In genomic region chr2:27026857-27027617, GRCm38 (mm10) we compare ENCODE assay signal across 10 mouse cellular contexts. TPM values are rescaled to one million over a fixed set of nuclear protein-coding genes. Genes with fewer than 3 reads are reported as not detected.
A peak's percentile ranks its signal among the peaks of the same experiment; 100 is the strongest.
DNase-seq lines count a peak whose midpoint lies in the region; ATAC-seq and TF ChIP-seq lines count a peak whose summit lies in the region.
"Had no signal": no experiment of that assay in that cellular context is flagged by ENCODE, and none has a peak within 500 bp of the region (broad histone marks: within the 10 kb centered on the region; RNA-seq: fewer than 3 reads in every experiment).

No protein-coding gene starts in this region.

- ATAC-seq in monocyte, adult 5-6 weeks (replicated peaks; ENCODE audit: insufficient number of reproducible peaks, low FRiP score, low TSS enrichment, poor library complexity, severe bottlenecking), result peak; percentile 14; the same call in 1 of the 2 replicates

- TF ChIP-seq POLR2A in cortical plate, adult 2 months (IDR thresholded peaks at IDR 0.05; ENCODE audit: extremely low read depth, insufficient read depth, low read length), result no peak

- H3K27ac ChIP-seq in gastrocnemius, adult 2 months, result no peak overlapping the region
- H3K27ac ChIP-seq in cortical plate, adult 2 months (ENCODE audit: insufficient read depth, low read length), result no peak overlapping the region
- H3K27ac ChIP-seq: heart, adult 2 months; lung, embryonic 15.5 days had no signal

- DNase-seq in gastrocnemius, adult 2 months, result peak; percentile 15
- no peak for DNase-seq in gastrocnemius, postnatal 14 days
- DNase-seq in induced T-regulatory cell, adult 2 months (ENCODE audit: low read depth), result peak; percentile 58
- no peak for DNase-seq in adrenal gland, adult (ENCODE audit: inconsistent age in 2 of 2, low spot score in 1 of 2)
- no peak for DNase-seq in lung, postnatal 36 days
- DNase-seq in left cerebral cortex, adult 11 months (ENCODE audit: low spot score), result no peak

- H3K4me1 ChIP-seq in cortical plate, adult 2 months (ENCODE audit: control insufficient read depth, insufficient read depth, low read length), result 0 out of 2 replicates have a peak, but pooled peaks cover 2% of the 10 kb centered on the region

- intact Hi-C loops in gastrocnemius, adult 2 months (cut with DNase I), result no loop called here
- intact Hi-C loops in gastrocnemius, postnatal 14 days (cut with DNase I; ENCODE audit: low total_unique reads), result no loop called here

- TF ChIP-seq CTCF in gastrocnemius, adult 2 months (IDR thresholded peaks at IDR 0.05), result no peak
- TF ChIP-seq CTCF in cortical plate, adult 2 months (IDR thresholded peaks at IDR 0.05; ENCODE audit: extremely low read depth, insufficient read depth, low read length), result no peak

- 0 out of 2 replicates have a peak overlapping the region, but pooled peaks have one; percentile 65 for H3K4me3 ChIP-seq in gastrocnemius, adult 2 months
- H3K4me3 ChIP-seq in cortical plate, adult 2 months (ENCODE audit: insufficient read depth, low read length), result peak overlapping the region; percentile 58

RNA-seq across cellular contexts. Expression of gene Slc2a6, which starts 0.8 kb away (rescaled TPM):
- not detected for total RNA-seq in gastrocnemius, adult 2 months (2021)
- under 1 TPM; 0.11 to 0.62 TPM for total RNA-seq in gastrocnemius, postnatal 14 days (2021)
- polyA plus RNA-seq in cortical plate, adult 2 months (2012; rRNA removed), result 43.2 and 46.6 TPM in 2 replicates
- 41.1 to 70.7 TPM (median 48.4 TPM) in 3 replicates for total RNA-seq in monocyte, adult 5-6 weeks (2017)

RNA-seq across cellular contexts. Expression of gene Cacfd1, which starts 17.3 kb away (rescaled TPM):
- 10 to 100 TPM; 34.9 to 36.2 TPM for total RNA-seq in gastrocnemius, adult 2 months (2021)
- 10 to 100 TPM; 21.2 to 21.4 TPM for total RNA-seq in gastrocnemius, postnatal 14 days (2021)
- polyA plus RNA-seq in cortical plate, adult 2 months (2012; rRNA removed), result 63.7 and 64.1 TPM in 2 replicates
- 9.2 to 22.9 TPM (median 11.8 TPM) in 3 replicates for total RNA-seq in monocyte, adult 5-6 weeks (2017)

RNA-seq across cellular contexts. Expression of gene Mymk, which starts 44.9 kb away (rescaled TPM):
- total RNA-seq in gastrocnemius, adult 2 months (2021), result under 1 TPM in 1 of 2 experiments, not detected in 1; 0.36 TPM
- total RNA-seq in gastrocnemius, postnatal 14 days (2021), result 10 to 100 TPM; 30.5 to 36.4 TPM
- 0.51 and 0.69 TPM in 2 replicates for polyA plus RNA-seq in cortical plate, adult 2 months (2012; rRNA removed)
- not detected in 3 replicates for total RNA-seq in monocyte, adult 5-6 weeks (2017)
- total RNA-seq: heart, adult 2 months had no signal

RNA-seq across cellular contexts. Expression of gene Adamtsl2, which starts 52.1 kb away (rescaled TPM):
- total RNA-seq in gastrocnemius, adult 2 months (2021), result 1 to 10 TPM; 2.9 to 9.8 TPM
- 10 to 100 TPM in 1 of 2 experiments, 1 to 10 TPM in 1; 6.3 to 10.5 TPM for total RNA-seq in gastrocnemius, postnatal 14 days (2021)
- polyA plus RNA-seq in cortical plate, adult 2 months (2012; rRNA removed), result 32.0 and 36.7 TPM in 2 replicates
- not detected in 3 replicates for total RNA-seq in monocyte, adult 5-6 weeks (2017)

RNA-seq across cellular contexts. Expression of gene Adamts13, which starts 53.8 kb away (rescaled TPM):
- not detected for total RNA-seq in gastrocnemius, adult 2 months (2021)
- not detected for total RNA-seq in gastrocnemius, postnatal 14 days (2021)
- polyA plus RNA-seq in cortical plate, adult 2 months (2012; rRNA removed), result 6.9 and 7.0 TPM in 2 replicates
- 0.57 TPM in 1 of 3 replicates, not detected in the others for total RNA-seq in monocyte, adult 5-6 weeks (2017)
- total RNA-seq: heart, adult 2 months had no signal
- polyA plus RNA-seq: heart, adult 2 months; lung, embryonic 15.5 days had no signal

Comparison
In these comparisons a context has a peak if more than half of its experiments do, and no peak if none do; other contexts are left out.
1. DNase-seq: peak in gastrocnemius, adult 2 months (single experiment) and induced T-regulatory cell, adult 2 months (single experiment); none in gastrocnemius, postnatal 14 days (single experiment), adrenal gland, adult (0 of 2), lung, postnatal 36 days (single experiment) and left cerebral cortex, adult 11 months (single experiment).
2. RNA of gene Mymk, which starts 44.9 kb away (total RNA-seq): 30.5 to 36.4 TPM in gastrocnemius, postnatal 14 days; 0.36 TPM in gastrocnemius, adult 2 months and not detected in monocyte, adult 5-6 weeks; every median in the first group is over 10 times any median in the second.
3. RNA of gene Slc2a6, which starts 0.8 kb away (total RNA-seq): 41.1 to 70.7 TPM in monocyte, adult 5-6 weeks; 0.11 to 0.62 TPM in gastrocnemius, postnatal 14 days and not detected in gastrocnemius, adult 2 months; every median in the first group is over 10 times any median in the second.